Mouse (Mus musculus) cerebellum, postnatal 4 days (tissue): Measurements from ENCODE around the gene Eme1.
A peak's percentile ranks its signal among the peaks of the same experiment; 100 is the strongest.

Source experiments
- DNase-seq, 2 experiments: peaks; one replicate each; pipeline ENCODE4 v3.0.0; 2022; ENCODE audit warnings: low spot score in 2 of 2, mixed read lengths in 1 of 2

Eme1 gene

GRCm38 (mm10) chr11:94597319-94597718, 56.4 kb downstream of the Eme1 start:
- peak in 1 of 2 experiments; percentile 8 for DNase-seq

GRCm38 (mm10) chr11:94596311-94596852, 57.4 kb downstream of the Eme1 start:
- DNase-seq: no peak
